Mouse (Mus musculus) lung, embryonic 15.5 days (tissue): ENCODE data around the gene Cog5. TPM values are rescaled to one million over a fixed set of nuclear protein-coding genes. Genes with fewer than 3 reads are reported as not detected.
"Not testable (repeated sequence)": the region's sequence is repeated elsewhere in the genome, so short reads cannot be mapped to it uniquely, and the experiment has no call there.

ENCODE experiments used
- ATAC-seq: fragments of 200-750 bp; cut with Nextera tagmentation; 2 replicates; pipeline ENCODE4 v1.8.0; 2017; ENCODE audit warnings: moderate number of reproducible peaks, borderline replicate concordance; ENCODE audit not compliant: low FRiP score, low TSS enrichment; ENCODE audit errors: extremely low read depth
- H3K27ac ChIP-seq: fragments of 300-500 bp; sonication (generic); 2 replicates; pipeline ENCODE4 v1.5.1; 2015; ENCODE audit warnings: moderate library complexity, mild to moderate bottlenecking, inconsistent platforms
- H3K27me3 ChIP-seq: fragments of 300-500 bp; sonication (generic); 2 replicates; pipeline ENCODE4 v1.6.1; 2015; ENCODE audit warnings: inconsistent platforms
- H3K36me3 ChIP-seq: fragments of 300-500 bp; sonication (generic); 2 replicates; pipeline ENCODE4 v1.6.1; 2015; ENCODE audit warnings: inconsistent platforms
- H3K4me1 ChIP-seq: fragments of 300-500 bp; sonication (generic); 2 replicates; pipeline ENCODE4 v1.6.1; 2015; ENCODE audit warnings: inconsistent platforms
- H3K4me2 ChIP-seq: fragments of 300-500 bp; sonication (generic); 2 replicates; pipeline ENCODE4 v1.6.1; 2015; ENCODE audit warnings: inconsistent platforms, mild to moderate bottlenecking, moderate library complexity
- H3K4me3 ChIP-seq: fragments of 300-500 bp; sonication (generic); 2 replicates; pipeline ENCODE4 v1.5.1; 2015; ENCODE audit warnings: mild to moderate bottlenecking, inconsistent platforms
- H3K9ac ChIP-seq: fragments of 300-500 bp; sonication (generic); 2 replicates; pipeline ENCODE4 v1.6.1; 2015; ENCODE audit warnings: inconsistent platforms
- H3K9me3 ChIP-seq: fragments of 300-500 bp; sonication (generic); 2 replicates; pipeline ENCODE4 v1.6.1; 2016; ENCODE audit warnings: inconsistent platforms
- WGBS: fragments of 180-500 bp; shearing (Covaris S2); methylation state at CpG from one replicate; pipeline ENCODE4 v1.1.7; 2015; 5-methylcytosine and 5-hydroxymethylcytosine counted together
- polyA plus RNA-seq: library from polyadenylated mRNA; unstranded; fragments of >200 nt; fragmentation: Nextera tagmentation; extraction: Ambion mirVana; gene quantifications from 2 replicates; pipeline ENCODE4 v1.2.1, GENCODE M21; 2015

Gene Cog5
- polyA plus RNA-seq = 25.9 and 26.1 TPM in 2 replicates

DNA sequence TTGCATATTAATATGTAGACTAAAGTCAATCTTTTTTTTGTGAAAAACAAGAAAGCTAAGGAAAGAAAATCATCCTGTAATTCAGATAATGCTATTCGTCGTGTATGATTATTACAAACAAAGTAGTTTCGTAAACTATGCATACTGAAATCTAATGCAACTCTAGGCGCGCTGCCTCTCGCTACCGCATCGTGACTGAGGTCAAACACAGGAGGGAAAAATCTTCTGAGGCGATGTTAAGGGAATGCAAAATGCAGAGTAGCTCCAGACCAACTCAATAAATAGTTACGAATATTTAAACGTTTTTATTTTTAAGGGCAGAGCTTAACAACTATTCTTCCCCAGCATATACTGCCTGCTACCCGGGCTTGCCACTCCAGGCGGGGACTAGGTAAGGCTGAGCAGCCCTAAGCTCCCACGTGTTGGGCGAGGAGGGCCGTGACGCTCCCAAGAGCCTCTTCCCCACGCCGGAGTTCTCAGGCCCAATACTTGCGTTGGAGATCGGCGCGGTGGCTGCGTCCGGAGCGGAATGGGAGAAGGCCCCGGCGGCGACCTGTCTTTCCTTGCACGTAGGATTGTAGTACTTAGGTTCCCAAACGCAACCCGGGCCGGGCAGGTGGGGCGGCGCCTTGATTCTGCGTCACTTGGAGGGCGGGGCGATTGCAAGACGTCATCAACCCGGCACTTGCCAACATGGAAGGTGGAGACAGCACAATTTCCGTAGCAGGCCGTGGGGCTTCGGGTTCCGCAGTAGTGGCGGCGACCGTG lies at the start of gene Cog5, which contains the start of gene Dus4l:
TSS of gene Cog5 (plus strand) at position 673 of the 768 bp plus-strand sequence.
TSS of gene Dus4l (minus strand) at position 630 of the 768 bp plus-strand sequence.
- Histone ChIP-seq H3K4me1 (peaks cover 11% of the 10 kb centered on the region), H3K27me3 (no peaks in the 10 kb centered on the region), H3K9ac (peak within 1 kb of the TSS; percentile 73), H3K27ac (peak within 1 kb of the TSS; percentile 80), H3K36me3 (no peaks in the 10 kb centered on the region), H3K4me3 (peak within 1 kb of the TSS; percentile 58), H3K4me2 (peak within 1 kb of the TSS; percentile 62), H3K9me3 (no peaks in the 10 kb centered on the region)
- ATAC-seq = peak; percentile 96
- WGBS = under 1% methylated on average over 47 of the region's 47 CpGs

DNA sequence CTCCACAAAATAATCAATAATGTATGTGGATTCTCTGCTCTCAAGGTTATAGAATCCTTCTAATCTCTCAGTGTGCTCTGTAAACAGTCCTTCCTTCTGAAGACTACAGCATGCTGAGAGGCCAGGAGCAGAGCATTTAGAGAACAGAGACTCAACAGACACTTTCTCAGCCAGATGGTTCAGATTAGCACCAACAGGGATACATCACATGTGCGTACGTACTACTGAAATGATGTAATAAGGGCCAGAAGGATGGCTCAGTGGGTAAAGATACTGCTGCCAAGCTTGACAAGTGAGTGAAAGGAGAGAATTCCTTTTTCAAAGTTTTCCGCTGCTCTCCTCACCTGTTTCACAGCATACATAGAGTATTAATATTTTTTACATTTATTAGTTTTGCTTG lies 49.8 kb upstream of the Cog5 start:
- ATAC-seq = no peak
- Histone ChIP-seq H3K4me2 (no peak overlapping the region), H3K36me3 (no peaks in the 10 kb centered on the region), H3K9ac (no peak overlapping the region), H3K27me3 (no peaks in the 10 kb centered on the region), H3K9me3 (no peaks in the 10 kb centered on the region), H3K27ac (no peak overlapping the region), H3K4me1 (no peaks in the 10 kb centered on the region), H3K4me3 (no peak overlapping the region)
- WGBS = 72% methylated on average over 3 of the region's 3 CpGs

DNA sequence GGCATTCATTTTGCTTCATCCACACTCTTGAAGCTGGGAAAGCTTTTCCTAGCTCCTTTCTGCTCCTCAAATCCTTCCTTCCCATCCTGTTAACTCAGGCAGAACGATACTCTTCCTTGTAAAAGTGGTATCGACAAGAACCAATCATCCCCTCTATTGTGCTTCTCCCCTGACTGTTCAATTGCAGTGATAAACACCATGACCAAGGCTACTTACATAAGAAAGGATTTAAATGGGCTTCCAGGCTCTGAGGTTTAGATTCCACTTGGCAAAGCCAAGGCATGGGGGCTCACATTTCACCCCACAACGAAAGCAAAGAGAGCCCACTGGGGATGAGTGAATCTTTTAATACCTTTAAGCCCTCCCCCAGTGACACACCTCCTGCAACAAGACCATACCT lies 46.5 kb upstream of the Cog5 start:
- no peak for ATAC-seq
- Histone ChIP-seq H3K36me3 (no peaks in the 10 kb centered on the region), H3K9me3 (no peaks in the 10 kb centered on the region), H3K4me2 (no peak overlapping the region), H3K9ac (no peak overlapping the region), H3K4me3 (no peak overlapping the region), H3K27me3 (no peaks in the 10 kb centered on the region), H3K27ac (no peak overlapping the region), H3K4me1 (no peaks in the 10 kb centered on the region)
- 51% methylated on average over 3 of the region's 3 CpGs for WGBS

GRCm38 (mm10) chr12:31613353-31613752 lies 41.3 kb upstream of the Cog5 start:
- 43% methylated on average over 4 of the region's 4 CpGs for WGBS
- Histone ChIP-seq H3K9ac (no peak overlapping the region), H3K4me1 (no peaks in the 10 kb centered on the region), H3K27me3 (no peaks in the 10 kb centered on the region), H3K9me3 (no peaks in the 10 kb centered on the region), H3K4me3 (no peak overlapping the region), H3K27ac (no peak overlapping the region), H3K36me3 (0 out of 2 replicates have a peak, but pooled peaks cover 4% of the 10 kb centered on the region), H3K4me2 (no peak overlapping the region)
- ATAC-seq = no peak

DNA sequence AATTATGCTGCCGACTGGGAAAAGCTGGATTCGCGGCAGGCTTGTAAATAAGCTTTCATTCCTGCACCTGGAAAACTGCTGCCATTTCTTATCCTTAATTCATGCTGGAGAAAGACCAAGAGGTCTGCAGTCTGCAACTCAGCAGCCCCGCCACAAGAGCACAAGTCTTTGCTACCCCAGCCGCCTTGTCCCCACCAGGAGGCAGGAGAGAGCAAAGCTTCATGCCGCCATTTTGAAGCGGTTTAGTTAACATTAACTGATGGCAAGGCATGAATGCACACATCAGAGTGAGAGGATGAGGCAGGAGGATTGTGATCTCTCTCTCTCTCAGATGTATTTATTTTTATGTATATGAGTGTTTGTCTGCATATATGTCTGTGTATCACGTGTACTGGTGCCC lies 34.6 kb upstream of the Cog5 start:
- no peak for ATAC-seq
- no peak overlapping the region for H3K4me3 ChIP-seq
- no peak overlapping the region for H3K4me2 ChIP-seq
- WGBS = 71% methylated on average over 8 of the region's 8 CpGs
- no peaks in the 10 kb centered on the region for H3K4me1 ChIP-seq
- H3K9ac ChIP-seq = no peak overlapping the region
- H3K27ac ChIP-seq = no peak overlapping the region
- H3K36me3 ChIP-seq = 0 out of 2 replicates have a peak, but pooled peaks cover 3% of the 10 kb centered on the region
- no peaks in the 10 kb centered on the region for H3K9me3 ChIP-seq
- H3K27me3 ChIP-seq = no peaks in the 10 kb centered on the region

DNA sequence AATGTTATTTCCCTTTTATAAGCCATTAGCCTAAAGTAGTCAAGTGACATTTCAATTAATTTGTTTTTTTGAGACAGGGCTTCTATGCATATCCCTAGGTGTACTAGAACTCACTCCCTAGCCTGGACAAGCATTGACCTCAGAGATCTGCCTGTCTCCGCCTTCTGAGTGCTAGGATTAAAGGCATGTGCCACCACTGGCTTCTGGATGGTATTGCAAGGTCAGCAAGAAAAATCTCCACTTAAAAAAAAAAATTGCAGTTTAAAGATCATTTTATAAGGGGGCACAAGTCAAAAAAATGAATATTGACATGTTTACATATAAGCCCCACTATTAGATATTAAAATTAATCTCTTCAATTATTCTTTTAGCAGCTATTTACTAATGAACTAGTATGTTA lies 29.7 kb upstream of the Cog5 start:
- H3K27ac ChIP-seq = no peak overlapping the region
- WGBS = 95% methylated on average over 1 of the region's 1 CpGs
- H3K27me3 ChIP-seq = no peaks in the 10 kb centered on the region
- H3K36me3 ChIP-seq = peaks cover 9% of the 10 kb centered on the region
- ATAC-seq = no peak
- no peak overlapping the region for H3K4me3 ChIP-seq
- H3K4me1 ChIP-seq = no peaks in the 10 kb centered on the region
- no peaks in the 10 kb centered on the region for H3K9me3 ChIP-seq
- no peak overlapping the region for H3K9ac ChIP-seq
- H3K4me2 ChIP-seq = no peak overlapping the region

DNA sequence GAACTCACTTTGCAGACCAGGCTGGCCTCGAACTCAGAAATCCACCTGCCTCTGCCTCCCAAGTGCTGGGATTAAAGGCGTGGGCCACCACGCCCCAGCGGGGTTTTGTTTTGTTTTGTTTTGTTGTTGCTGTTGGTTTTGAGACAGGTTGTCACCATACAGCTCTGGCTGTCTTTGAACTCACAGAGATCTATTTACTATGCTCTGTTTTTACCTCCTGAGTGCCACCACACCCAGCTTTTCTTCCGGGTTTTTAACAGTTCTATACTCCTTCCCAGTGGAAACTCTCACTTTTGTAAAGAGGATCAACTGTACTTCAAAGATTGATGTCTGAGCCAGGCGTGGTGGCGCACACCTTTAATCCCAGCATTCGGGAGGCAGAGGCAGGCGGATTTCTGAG lies 26.3 kb upstream of the Cog5 start:
- not testable (repeated sequence) for H3K27me3 ChIP-seq, H3K4me3 ChIP-seq, H3K27ac ChIP-seq, H3K4me2 ChIP-seq, ATAC-seq, H3K9me3 ChIP-seq, H3K9ac ChIP-seq, H3K4me1 ChIP-seq, H3K36me3 ChIP-seq
- WGBS = 92% methylated on average over 9 of the region's 9 CpGs

GRCm38 (mm10) chr12:31633970-31634342 lies 20.7 kb upstream of the Cog5 start:
- ATAC-seq = peak; percentile 66; the same call in 1 of the 2 replicates
- H3K36me3 ChIP-seq = no peaks in the 10 kb centered on the region
- 6% methylated on average over 13 of the region's 13 CpGs for WGBS
- H3K9me3 ChIP-seq = no peaks in the 10 kb centered on the region
- H3K9ac ChIP-seq = peak overlapping the region; percentile 70
- no peaks in the 10 kb centered on the region for H3K27me3 ChIP-seq
- peak overlapping the region; percentile 55; the same call in 1 of the 2 replicates for H3K27ac ChIP-seq
- peaks cover 12% of the 10 kb centered on the region; the same call in 1 of the 2 replicates for H3K4me1 ChIP-seq
- H3K4me3 ChIP-seq = peak overlapping the region; percentile 61
- peak overlapping the region; percentile 89 for H3K4me2 ChIP-seq

DNA sequence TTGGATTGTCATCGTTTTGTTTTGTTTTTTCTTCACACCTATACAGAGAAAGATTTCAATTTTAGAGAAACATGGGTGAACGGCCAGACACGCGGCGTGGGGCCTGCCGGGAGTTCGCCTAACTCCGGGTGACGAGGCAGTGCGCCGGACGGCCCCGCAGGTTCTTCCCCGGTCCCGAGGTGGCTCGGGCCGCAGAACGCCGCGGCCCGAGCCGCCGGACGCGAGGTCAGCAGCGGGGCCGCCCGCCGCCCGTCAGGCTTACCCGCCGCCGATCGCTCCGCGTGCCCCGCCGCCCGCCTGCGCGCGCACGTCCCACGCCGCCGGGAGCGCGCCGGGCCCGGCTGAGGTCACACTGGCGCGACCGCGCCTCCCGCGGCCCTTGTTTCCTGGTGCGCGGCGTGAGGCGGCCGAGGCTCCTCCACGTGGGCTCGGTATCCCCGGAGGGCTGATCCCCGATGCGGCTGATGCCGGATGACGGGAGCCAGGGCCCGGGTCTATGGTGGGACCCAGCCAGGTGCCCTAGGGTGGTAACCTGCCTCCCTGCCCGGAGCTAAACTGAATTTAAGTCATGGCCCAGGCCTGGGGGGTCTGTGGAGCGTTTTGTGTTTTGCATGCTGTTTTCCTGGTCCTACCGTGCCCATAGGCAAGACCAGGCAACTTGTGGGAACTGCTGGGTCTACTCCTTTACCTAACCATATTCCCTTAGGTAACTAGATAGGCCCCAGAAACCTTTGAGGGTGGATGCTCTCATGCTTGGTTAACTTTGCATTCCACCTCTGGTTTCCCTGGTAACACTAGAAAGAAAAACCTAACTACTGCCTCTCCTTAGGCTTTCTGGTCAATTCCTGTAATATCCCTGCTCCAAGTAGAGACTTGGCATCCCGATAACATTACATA lies 20.1 kb upstream of the Cog5 start, which contains the start of gene Bcap29:
TSS of gene Bcap29 (minus strand) at position 316 of the 897 bp plus-strand sequence.
- Histone ChIP-seq H3K9ac (peak within 1 kb of the TSS; percentile 70), H3K27me3 (no peaks in the 10 kb centered on the region), H3K4me1 (peaks cover 12% of the 10 kb centered on the region; the same call in 1 of the 2 replicates), H3K9me3 (no peaks in the 10 kb centered on the region), H3K4me2 (peak within 1 kb of the TSS; percentile 89), H3K4me3 (peak within 1 kb of the TSS; percentile 61), H3K27ac (peak within 1 kb of the TSS; percentile 55), H3K36me3 (no peaks in the 10 kb centered on the region)
- peak; percentile 90 for ATAC-seq
- WGBS = 2% methylated on average over 69 of the region's 73 CpGs

- Histone ChIP-seq H3K9me3 (no peaks in the 10 kb centered on the region), H3K4me2 (no peak overlapping the region), H3K4me3 (peak overlapping the region; percentile 61; the same call in 1 of the 2 replicates), H3K36me3 (0 out of 2 replicates have a peak, but pooled peaks cover 1% of the 10 kb centered on the region), H3K9ac (no peak overlapping the region), H3K27me3 (no peaks in the 10 kb centered on the region), H3K4me1 (peaks cover 12% of the 10 kb centered on the region; the same call in 1 of the 2 replicates), H3K27ac (no peak overlapping the region)
- 0 out of 2 replicates have a peak, but pooled peaks have one; percentile 15 for ATAC-seq
- WGBS = 89% methylated on average over 3 of the region's 3 CpGs
Observed at GRCm38 (mm10) chr12:31635240-31635607, 19.4 kb upstream of the Cog5 start.

- Histone ChIP-seq H3K27ac (no peak overlapping the region), H3K27me3 (no peaks in the 10 kb centered on the region), H3K9me3 (no peaks in the 10 kb centered on the region), H3K36me3 (no peaks in the 10 kb centered on the region), H3K4me3 (peak overlapping the region; percentile 58; the same call in 1 of the 2 replicates), H3K4me2 (peak overlapping the region; percentile 54), H3K9ac (no peak overlapping the region), H3K4me1 (peaks cover 11% of the 10 kb centered on the region)
- 71% methylated on average over 5 of the region's 5 CpGs for WGBS
- ATAC-seq = no peak
Observed at GRCm38 (mm10) chr12:31653611-31654010, 1.1 kb upstream of the Cog5 start.
